Mouse (Mus musculus) E14TG2a.4 (cell line): Measurements from ENCODE around the gene Cd36.

Experiments used
- H3K27me3 ChIP-seq: 2 replicates; pipeline ENCODE4 v1.6.1; 2014; ENCODE audit warnings: low read length, control low read depth; ENCODE audit not compliant: insufficient read depth
- H3K36me3 ChIP-seq: 2 replicates; pipeline ENCODE4 v1.6.1; 2014; ENCODE audit warnings: low read length, control low read depth; ENCODE audit not compliant: insufficient read depth
- H3K4me1 ChIP-seq: replicated peaks from 2 replicates; pipeline ENCODE4 v1.6.1; 2014; ENCODE audit warnings: low read depth, low read length, control low read depth
- H3K4me3 ChIP-seq: replicated peaks from 2 replicates; pipeline ENCODE4 v1.5.1; 2014; ENCODE audit warnings: mild to moderate bottlenecking, low read length
- H3K9me3 ChIP-seq: 2 replicates; pipeline ENCODE4 v1.6.1; 2014; ENCODE audit warnings: low read length, control low read depth
- CTCF ChIP-seq: conservative IDR thresholded peaks from 2 replicates; pipeline ENCODE4 v1.5.1; 2014; ENCODE audit warnings: low read length
- NANOG ChIP-seq: IDR thresholded peaks from 2 replicates; pipeline ENCODE4 v1.6.1; 2014; ENCODE audit warnings: borderline replicate concordance, low read length, mixed read lengths
- POU5F1 ChIP-seq: IDR thresholded peaks from 2 replicates; pipeline ENCODE4 v1.6.1; 2014; ENCODE audit warnings: low read length, borderline replicate concordance

The Cd36 gene

GRCm38 (mm10) chr5:17877044-17877443 is 11.6 kb downstream of the Cd36 start:
- H3K4me1 ChIP-seq, result no peaks in the 10 kb centered on the region
- H3K36me3 ChIP-seq, result no peaks in the 10 kb centered on the region
- H3K9me3 ChIP-seq, result no peaks in the 10 kb centered on the region
- H3K27me3 ChIP-seq, result no peaks in the 10 kb centered on the region
- no peak overlapping the region for H3K4me3 ChIP-seq
- TF ChIP-seq CTCF (no peak), POU5F1 (no peak), NANOG (no peak)

GRCm38 (mm10) chr5:17876637-17877036 is 12.0 kb downstream of the Cd36 start:
- Histone ChIP-seq H3K4me3 (no peak overlapping the region), H3K36me3 (no peaks in the 10 kb centered on the region), H3K27me3 (no peaks in the 10 kb centered on the region), H3K4me1 (no peaks in the 10 kb centered on the region), H3K9me3 (no peaks in the 10 kb centered on the region)
- no peak for TF ChIP-seq NANOG
- TF ChIP-seq CTCF, result no peak

- Histone ChIP-seq H3K9me3 (no peaks in the 10 kb centered on the region), H3K27me3 (no peaks in the 10 kb centered on the region), H3K4me3 (no peak overlapping the region), H3K4me1 (no peaks in the 10 kb centered on the region), H3K36me3 (no peaks in the 10 kb centered on the region)
- no peak for TF ChIP-seq NANOG
- no peak for TF ChIP-seq CTCF
- no peak for TF ChIP-seq POU5F1
These were observed 14.3 kb downstream of the Cd36 start for GRCm38 (mm10) chr5:17874335-17874734.

GRCm38 (mm10) chr5:17865432-17865831 is 23.2 kb downstream of the Cd36 start:
- no peaks in the 10 kb centered on the region for H3K4me1 ChIP-seq
- no peaks in the 10 kb centered on the region for H3K27me3 ChIP-seq
- no peak for TF ChIP-seq POU5F1
- TF ChIP-seq NANOG, result no peak
- no peak for TF ChIP-seq CTCF
- H3K4me3 ChIP-seq, result no peak overlapping the region
- H3K9me3 ChIP-seq, result no peaks in the 10 kb centered on the region
- H3K36me3 ChIP-seq, result no peaks in the 10 kb centered on the region

- Histone ChIP-seq H3K36me3 (no peaks in the 10 kb centered on the region), H3K4me3 (no peak overlapping the region), H3K27me3 (no peaks in the 10 kb centered on the region), H3K9me3 (no peaks in the 10 kb centered on the region), H3K4me1 (no peaks in the 10 kb centered on the region)
- TF ChIP-seq POU5F1 (no peak), NANOG (no peak), CTCF (no peak)
These were observed 25.5 kb downstream of the Cd36 start for GRCm38 (mm10) chr5:17863085-17863484.

GRCm38 (mm10) chr5:17858399-17858798 is 30.2 kb downstream of the Cd36 start:
- Histone ChIP-seq H3K4me3 (no peak overlapping the region), H3K9me3 (no peaks in the 10 kb centered on the region), H3K36me3 (no peaks in the 10 kb centered on the region), H3K4me1 (no peaks in the 10 kb centered on the region), H3K27me3 (no peaks in the 10 kb centered on the region)
- TF ChIP-seq NANOG (no peak), CTCF (no peak), POU5F1 (no peak)

- no peaks in the 10 kb centered on the region for H3K27me3 ChIP-seq
- H3K4me3 ChIP-seq, result no peak overlapping the region
- no peaks in the 10 kb centered on the region for H3K4me1 ChIP-seq
- H3K9me3 ChIP-seq, result no peaks in the 10 kb centered on the region
- no peaks in the 10 kb centered on the region for H3K36me3 ChIP-seq
- TF ChIP-seq NANOG, result no peak
- no peak for TF ChIP-seq POU5F1
- TF ChIP-seq CTCF, result no peak
These were observed 30.7 kb downstream of the Cd36 start for GRCm38 (mm10) chr5:17857871-17858270.

- no peak overlapping the region for H3K4me3 ChIP-seq
- no peaks in the 10 kb centered on the region for H3K9me3 ChIP-seq
- TF ChIP-seq POU5F1 (no peak), CTCF (no peak), NANOG (no peak)
- no peaks in the 10 kb centered on the region for H3K36me3 ChIP-seq
- H3K27me3 ChIP-seq, result no peaks in the 10 kb centered on the region
- H3K4me1 ChIP-seq, result no peaks in the 10 kb centered on the region
These were observed 31.3 kb downstream of the Cd36 start for GRCm38 (mm10) chr5:17857262-17857661.

- TF ChIP-seq CTCF, result no peak
- TF ChIP-seq POU5F1, result no peak
- no peak for TF ChIP-seq NANOG
- Histone ChIP-seq H3K4me3 (no peak overlapping the region), H3K4me1 (no peaks in the 10 kb centered on the region), H3K9me3 (no peaks in the 10 kb centered on the region), H3K36me3 (no peaks in the 10 kb centered on the region), H3K27me3 (no peaks in the 10 kb centered on the region)
These were observed 34.3 kb downstream of the Cd36 start for GRCm38 (mm10) chr5:17854127-17854923.
